Mouse (Mus musculus) heart, postnatal 0 days (tissue): ENCODE measurements at regions not wholly inside any gene's neighbourhood (a gene's known extent, or its start where the extent isn't known, plus 50 kb on each side); places are given as distances from the start of the nearest gene placed in this dataset.
"Not testable (repeated sequence)": the region's sequence is repeated elsewhere in the genome, so short reads cannot be mapped to it uniquely, and the experiment has no call there.

ENCODE experiments used
- ATAC-seq: fragments of 200-750 bp; cut with Nextera tagmentation; 2 replicates; pipeline ENCODE4 v1.8.0; 2017; ENCODE audit warnings: low read depth, moderate number of reproducible peaks, moderate library complexity; ENCODE audit not compliant: insufficient read depth
- DNase-seq: peaks from one replicate; pipeline ENCODE4 v3.0.0-alpha.2; 2016; ENCODE audit warnings: low spot score
- H3K27ac ChIP-seq: fragments of 300-500 bp; sonication (generic); 2 replicates; pipeline ENCODE4 v1.5.1; 2014; ENCODE audit warnings: low read depth, mild to moderate bottlenecking
- H3K27me3 ChIP-seq: fragments of 300-500 bp; sonication (generic); 2 replicates; pipeline ENCODE4 v1.6.1; 2014; ENCODE audit warnings: low read length, mixed read lengths; ENCODE audit not compliant: control insufficient read depth, insufficient read depth
- H3K36me3 ChIP-seq: fragments of 300-500 bp; sonication (generic); replicated peaks from 2 replicates; pipeline ENCODE4 v1.6.1; 2014; ENCODE audit warnings: low read length, mixed read lengths; ENCODE audit not compliant: control insufficient read depth, insufficient read depth
- H3K4me1 ChIP-seq: fragments of 300-500 bp; sonication (generic); 2 replicates; pipeline ENCODE4 v1.6.1; 2014; ENCODE audit warnings: antibody characterized with exemption; ENCODE audit not compliant: control insufficient read depth, insufficient read depth
- H3K4me2 ChIP-seq: fragments of 300-500 bp; sonication (generic); 2 replicates; pipeline ENCODE4 v1.6.1; 2014; ENCODE audit warnings: low read depth, mild to moderate bottlenecking, low read length, moderate library complexity
- H3K4me3 ChIP-seq: fragments of 300-500 bp; sonication (generic); 2 replicates; pipeline ENCODE4 v1.5.1; 2014; ENCODE audit warnings: low read depth, low read length
- H3K9ac ChIP-seq: fragments of 300-500 bp; sonication (generic); replicated peaks from 2 replicates; pipeline ENCODE4 v1.6.1; 2014; ENCODE audit warnings: low read depth, low read length, mixed read lengths
- H3K9me3 ChIP-seq: fragments of 300-500 bp; sonication (generic); replicated peaks from 2 replicates; pipeline ENCODE4 v1.6.1; 2016; ENCODE audit warnings: low read length; ENCODE audit not compliant: control insufficient read depth
- EP300 ChIP-seq: IDR thresholded peaks from 2 replicates; pipeline ENCODE4 v1.6.1; 2016; ENCODE audit warnings: antibody characterized with exemption, low read depth
- WGBS: fragments of 180-500 bp; shearing (Covaris S2); extraction: QIAGEN DNeasy Blood & Tissue Kit; methylation state at CpG from one replicate; pipeline ENCODE4 v1.1.7; 2014; 5-methylcytosine and 5-hydroxymethylcytosine counted together

DNA sequence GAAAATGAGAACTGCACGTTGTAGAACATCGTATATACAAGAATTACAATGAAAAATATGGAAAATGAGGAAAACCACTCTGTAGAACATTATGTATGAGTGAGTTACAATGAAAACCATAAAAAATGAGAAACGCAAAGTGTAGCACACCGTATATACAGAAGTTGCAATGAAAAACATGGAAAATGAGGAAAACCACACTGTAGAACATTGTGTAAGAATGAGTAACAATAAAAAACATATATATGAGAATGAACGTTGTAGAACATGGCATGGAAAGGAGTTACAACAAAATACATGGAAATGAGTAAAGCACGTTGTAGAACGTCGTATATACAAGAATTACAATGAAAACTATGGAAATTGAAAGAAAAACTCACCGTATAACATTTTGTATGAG lies 378.6 kb downstream of the Gm3376 start:
- not testable (repeated sequence) for H3K9me3 ChIP-seq, H3K4me1 ChIP-seq, H3K4me2 ChIP-seq, H3K9ac ChIP-seq, H3K27ac ChIP-seq, ATAC-seq, H3K36me3 ChIP-seq, H3K4me3 ChIP-seq, H3K27me3 ChIP-seq
- peak; percentile 70 for DNase-seq
- WGBS = 72% methylated on average over 7 of the region's 9 CpGs

DNA sequence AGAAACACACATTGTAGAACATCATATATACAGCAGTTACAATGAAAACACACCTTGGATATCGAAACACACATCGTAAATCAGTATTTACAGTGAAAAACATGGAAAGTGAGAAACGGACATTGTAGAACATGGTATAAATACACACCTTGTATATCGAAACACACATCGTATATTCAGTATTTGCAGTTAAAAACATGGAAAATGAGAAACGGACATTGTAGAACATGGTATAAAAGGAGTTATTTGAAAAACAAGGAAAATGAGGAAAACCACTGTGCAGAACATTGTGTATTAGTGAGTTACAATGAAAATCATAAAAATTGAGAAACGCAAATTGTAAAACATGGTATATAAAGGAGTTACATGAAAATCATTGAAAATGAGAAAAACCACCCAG lies 379.2 kb downstream of the Gm3376 start:
- H3K27ac ChIP-seq, H3K4me3 ChIP-seq, H3K9ac ChIP-seq, H3K36me3 ChIP-seq, DNase-seq, H3K9me3 ChIP-seq, H3K4me2 ChIP-seq, H3K4me1 ChIP-seq, H3K27me3 ChIP-seq, ATAC-seq: not testable (repeated sequence)
- WGBS = 85% methylated on average over 7 of the region's 7 CpGs

DNA sequence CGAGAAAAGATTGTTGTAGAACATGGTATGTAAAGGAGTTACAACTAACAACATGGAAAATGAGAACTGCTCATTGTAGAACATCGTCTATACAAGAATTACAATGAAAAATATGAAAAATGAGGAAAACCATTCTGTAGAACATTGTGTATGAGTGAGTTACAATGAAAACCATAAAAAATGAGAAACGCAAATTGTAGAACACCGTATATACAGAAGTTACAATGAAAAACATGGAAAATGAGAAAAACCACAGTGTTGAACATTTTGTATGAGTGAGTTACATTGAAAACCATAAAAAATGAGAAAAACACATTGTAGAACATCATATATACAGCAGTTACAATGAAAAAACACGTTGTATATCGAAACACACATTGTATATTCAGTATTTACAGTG lies 381.5 kb downstream of the Gm3376 start:
- WGBS = 67% methylated on average over 6 of the region's 6 CpGs
- DNase-seq, ATAC-seq, H3K27me3 ChIP-seq, H3K36me3 ChIP-seq, H3K4me1 ChIP-seq, H3K4me3 ChIP-seq, H3K27ac ChIP-seq, H3K9ac ChIP-seq, H3K9me3 ChIP-seq, H3K4me2 ChIP-seq: not testable (repeated sequence)

DNA sequence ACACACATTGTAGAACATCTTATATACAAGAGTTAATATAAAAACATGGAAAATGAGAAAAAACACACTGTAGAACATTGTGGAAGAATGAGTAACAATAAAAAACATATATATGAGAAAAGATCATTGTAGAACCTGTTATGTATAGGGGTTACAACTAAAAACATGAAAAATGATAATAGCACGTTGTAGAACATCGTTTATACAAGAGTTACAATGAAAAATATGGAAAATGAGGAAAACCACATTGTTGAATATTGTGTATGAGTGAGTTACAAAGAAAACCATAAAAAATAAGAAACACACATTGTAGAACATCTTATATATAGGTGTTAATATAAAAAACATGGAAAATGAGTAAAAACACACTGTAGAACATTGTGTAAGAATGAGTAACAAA lies 388.9 kb downstream of the Gm3376 start:
- no peaks in the 10 kb centered on the region for H3K9me3 ChIP-seq
- no peak overlapping the region for H3K4me2 ChIP-seq
- no peak for ATAC-seq
- no peaks in the 10 kb centered on the region for H3K36me3 ChIP-seq
- no peak for TF ChIP-seq EP300
- H3K27ac ChIP-seq = no peak overlapping the region
- no peak for DNase-seq
- no peaks in the 10 kb centered on the region for H3K4me1 ChIP-seq
- H3K27me3 ChIP-seq = no peaks in the 10 kb centered on the region
- no peak overlapping the region for H3K4me3 ChIP-seq
- no peak overlapping the region for H3K9ac ChIP-seq
- WGBS = 68% methylated on average over 2 of the region's 2 CpGs
